Mouse (Mus musculus) thymus, postnatal 36 days (tissue): Measurements from ENCODE around the gene Slc39a13.

Experiments used
- DNase-seq, 2 experiments: peaks; one replicate each; pipeline ENCODE4 v3.0.0; 2022; ENCODE audit warnings: mixed read lengths in 2 of 2

Slc39a13 gene

GRCm38 (mm10) chr2:91087453-91087852 is 17.2 kb upstream of the Slc39a13 start:
- DNase-seq: peak in 1 of 2 experiments; percentile 31

GRCm38 (mm10) chr2:91086392-91087237 is 16.4 kb upstream of the Slc39a13 start:
- no peak for DNase-seq

GRCm38 (mm10) chr2:91085494-91086391 is 15.5 kb upstream of the Slc39a13 start:
- DNase-seq: no peak

GRCm38 (mm10) chr2:91084179-91084820 is 14.1 kb upstream of the Slc39a13 start:
- no peak for DNase-seq

GRCm38 (mm10) chr2:91083366-91083940 is 13.2 kb upstream of the Slc39a13 start:
- peak in 1 of 2 experiments; percentile 19 for DNase-seq

- peak; percentile 67 to 80 for DNase-seq
Measured at GRCm38 (mm10) chr2:91082844-91083243, 12.6 kb upstream of the Slc39a13 start.

GRCm38 (mm10) chr2:91081775-91082695 is 11.8 kb upstream of the Slc39a13 start, which contains the start of gene Spi1:
Spi1 (plus strand) TSS chr2:91082390.
- DNase-seq: no peak

GRCm38 (mm10) chr2:91080784-91081513 is 10.7 kb upstream of the Slc39a13 start:
- DNase-seq: no peak

GRCm38 (mm10) chr2:91079026-91079384 is 8.8 kb upstream of the Slc39a13 start:
- DNase-seq: no peak

GRCm38 (mm10) chr2:91078314-91079025 is 8.3 kb upstream of the Slc39a13 start:
- no peak for DNase-seq

GRCm38 (mm10) chr2:91077957-91078313 is 7.7 kb upstream of the Slc39a13 start:
- DNase-seq: no peak

GRCm38 (mm10) chr2:91072092-91072491 is 1.9 kb upstream of the Slc39a13 start:
- DNase-seq: no peak

- DNase-seq: no peak
Measured at GRCm38 (mm10) chr2:91071059-91071458, 842 bp upstream of the Slc39a13 start.

GRCm38 (mm10) chr2:91069306-91070000 is 764 bp downstream of the Slc39a13 start:
- DNase-seq: no peak

GRCm38 (mm10) chr2:91068872-91069165 is 1.4 kb downstream of the Slc39a13 start:
- DNase-seq: no peak

- no peak for DNase-seq
Measured at GRCm38 (mm10) chr2:91068162-91068871, 1.9 kb downstream of the Slc39a13 start.

- DNase-seq: no peak
Measured at GRCm38 (mm10) chr2:91066455-91066854, 3.8 kb downstream of the Slc39a13 start.

GRCm38 (mm10) chr2:91065544-91065943 is 4.7 kb downstream of the Slc39a13 start:
- peak in 1 of 2 experiments; percentile 47 for DNase-seq

GRCm38 (mm10) chr2:91064211-91064610 is 6.0 kb downstream of the Slc39a13 start:
- no peak for DNase-seq
